Mouse (Mus musculus): Measurements from ENCODE around the gene Disp2. TPM values are rescaled to one million over a fixed set of nuclear protein-coding genes. Genes with fewer than 3 reads are reported as not detected.

Gene Disp2
- total RNA-seq, 2 experiments from 2014 or later: 0.02 to 0.10 TPM

GRCm38 (mm10) chr2:118824396-118824795 lies 44.9 kb downstream of the Disp2 start:
- no peak for DNase-seq
- intact Hi-C loops (cut with DNase I): no loop called here

- intact Hi-C loops (cut with DNase I): no loop called here
Observed at GRCm38 (mm10) chr2:118829096-118829495, 49.6 kb downstream of the Disp2 start.

DNA sequence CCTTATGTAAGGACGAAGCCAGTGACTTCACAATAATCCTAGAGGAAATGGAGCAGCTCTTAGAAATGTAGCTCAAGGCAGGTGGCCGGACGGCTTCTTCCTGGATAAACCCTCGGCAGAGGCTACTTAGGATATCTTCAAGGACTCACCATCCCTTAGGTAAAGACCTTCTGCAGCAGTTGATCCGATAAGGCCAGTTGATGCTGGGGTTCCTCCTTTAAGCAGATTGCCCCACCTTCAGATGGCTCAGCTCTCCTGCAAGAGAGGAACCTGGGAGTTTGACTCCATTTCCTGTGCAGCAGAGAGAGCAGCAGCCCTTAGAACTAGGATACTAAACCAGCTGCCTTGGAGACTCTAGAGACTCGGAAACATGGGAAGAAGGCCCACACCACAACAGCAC lies 54.5 kb downstream of the Disp2 start:
- no peak for DNase-seq
- intact Hi-C loops (cut with DNase I): no loop called here

More at GRCm38 (mm10) chr2:118829096-118829495, 49.6 kb downstream of the Disp2 start:
- no peak for DNase-seq

GRCm38 (mm10) chr2:118835115-118835514 lies 55.6 kb downstream of the Disp2 start:
- intact Hi-C loops (cut with DNase I): no loop called here
- no peak for DNase-seq

GRCm38 (mm10) chr2:118838330-118838729 lies 58.8 kb downstream of the Disp2 start:
- intact Hi-C loops (cut with DNase I): no loop called here
- DNase-seq: no peak

DNA sequence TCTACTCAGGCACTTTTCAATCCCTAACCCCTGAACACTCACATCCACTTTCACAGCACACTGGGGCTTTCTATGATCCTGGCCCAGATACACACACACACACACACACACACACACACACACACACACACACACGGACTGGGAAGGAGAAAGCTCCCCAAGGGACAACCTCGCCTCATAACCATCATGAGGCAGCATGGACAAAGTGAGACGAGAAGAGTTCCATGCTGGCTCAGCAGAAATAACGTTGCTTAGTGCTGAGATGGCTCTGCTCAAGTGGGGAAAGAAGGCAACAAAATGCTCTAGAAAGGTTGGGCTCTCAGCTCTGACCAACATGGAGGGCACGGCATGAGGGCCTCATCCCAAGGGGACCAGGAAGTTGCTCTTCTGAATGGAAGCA lies 61.7 kb downstream of the Disp2 start:
- no peak for DNase-seq
- intact Hi-C loops (cut with DNase I): no loop called here

DNA sequence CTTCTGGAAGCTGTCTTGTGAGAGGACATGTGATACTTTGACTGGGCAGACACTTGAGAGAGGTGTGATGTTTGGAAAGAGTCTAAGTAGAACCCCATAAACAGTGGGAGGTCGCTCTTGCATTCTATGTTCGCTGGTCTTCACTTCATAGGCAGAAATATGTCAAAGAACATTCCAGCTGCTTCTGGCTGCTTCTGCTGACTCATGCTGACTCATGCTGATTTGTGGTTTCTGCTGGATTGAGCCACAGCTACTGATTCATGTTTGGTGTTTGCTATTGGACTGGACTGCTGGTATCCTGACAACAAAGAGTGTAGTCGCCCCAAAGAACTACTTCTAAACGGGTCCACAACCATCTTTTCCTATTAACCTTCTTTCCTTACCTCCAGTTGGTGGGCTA lies 62.3 kb downstream of the Disp2 start:
- intact Hi-C loops (cut with DNase I): no loop called here
- no peak for DNase-seq

DNA sequence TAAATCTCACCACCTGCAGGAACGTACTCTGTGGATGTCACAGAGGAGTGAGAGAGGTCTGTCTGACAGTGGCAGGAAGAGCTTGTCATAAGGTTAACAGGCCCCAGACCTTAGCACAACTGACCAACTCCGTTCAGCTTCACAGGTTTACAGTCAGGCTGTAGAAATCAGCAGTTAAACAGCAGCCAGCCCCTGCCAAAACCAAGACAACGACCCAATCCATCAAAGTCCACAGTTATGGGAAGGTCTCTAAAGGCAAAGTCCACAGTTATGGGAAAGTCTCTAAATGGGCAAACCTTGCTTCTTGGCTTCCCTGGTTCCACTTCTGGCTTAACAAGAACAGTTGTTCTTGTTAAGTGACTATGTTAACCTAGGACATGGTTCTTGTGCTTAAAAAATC lies 64.9 kb downstream of the Disp2 start:
- intact Hi-C loops (cut with DNase I): no loop called here
- DNase-seq: no peak

GRCm38 (mm10) chr2:118846246-118846645 lies 66.7 kb downstream of the Disp2 start:
- DNase-seq: no peak
- intact Hi-C loops (cut with DNase I): no loop called here

GRCm38 (mm10) chr2:118851756-118852155 lies 72.2 kb downstream of the Disp2 start:
- intact Hi-C loops (cut with DNase I): no loop called here
- DNase-seq: no peak

Other genes with a start within 250 kb of the Disp2 start
- 10 to 100 TPM; 18.6 to 21.7 TPM for gene Bmf, start 230.0 kb upstream of the Disp2 start, total RNA-seq (2021)
- gene Bub1b, start 181.5 kb upstream of the Disp2 start, total RNA-seq (2021): 1 to 10 TPM; 3.8 to 8.5 TPM
- 10 to 100 TPM in 1 of 2 experiments, 1 to 10 TPM in 1; 7.8 to 10.9 TPM for gene Pak6, start 116.4 kb upstream of the Disp2 start, total RNA-seq (2021)
- 1 to 10 TPM; 1.7 to 2.8 TPM for gene Ankrd63, start 75.8 kb upstream of the Disp2 start, total RNA-seq (2021)
- gene Plcb2, start 51.3 kb upstream of the Disp2 start, total RNA-seq (2021): 1 to 10 TPM; 2.4 to 2.7 TPM
- 10 to 100 TPM; 36.2 to 38.6 TPM for gene Inafm2, start 34.0 kb upstream of the Disp2 start, total RNA-seq (2021)
- 10 to 100 TPM; 15.5 to 17.5 TPM for gene Ccdc9b, start 17.1 kb upstream of the Disp2 start, total RNA-seq (2021)
- gene Phgr1, start 7.0 kb upstream of the Disp2 start, total RNA-seq (2021): not detected
- 10 to 100 TPM in 1 of 2 experiments, 1 to 10 TPM in 1; 5.9 to 10.7 TPM for gene Knstrn, start 34.3 kb downstream of the Disp2 start, total RNA-seq (2021)
- gene Ivd, start 82.2 kb downstream of the Disp2 start, total RNA-seq (2021): 100 to 1,000 TPM; 150 to 163 TPM
- 10 to 100 TPM; 15.9 to 17.7 TPM for gene Bahd1, start 120.7 kb downstream of the Disp2 start, total RNA-seq (2021)
- gene Chst14, start 146.8 kb downstream of the Disp2 start, total RNA-seq (2021): 10 to 100 TPM; 10.2 to 11.3 TPM
- 10 to 100 TPM; 12.8 TPM for gene Ccdc32, start 249.7 kb downstream of the Disp2 start, total RNA-seq (2021)